Mouse (Mus musculus) adrenal gland, postnatal 36 days (tissue): ENCODE data around the gene Csgalnact2. TPM values are rescaled to one million over a fixed set of nuclear protein-coding genes. Genes with fewer than 3 reads are reported as not detected.

ENCODE experiments used
- DNase-seq, 2 experiments: peaks; one replicate each; pipeline ENCODE4 v3.0.0; 2021; ENCODE audit warnings: mixed read lengths in 1 of 2
- microRNA-seq: library from miRNA; unstranded; fragments of <30 nt; microRNA quantifications from one replicate; pipeline ENCODE4 v1.2.0, GENCODE M21; 2021
- total RNA-seq, 2 experiments: library from RNA; stranded (reverse); gene quantifications; 2 replicates each; pipeline ENCODE4 v1.2.3; 2021

The Csgalnact2 gene
- total RNA-seq, 2 experiments from 2014 or later: 18.2 to 23.2 TPM

DNA sequence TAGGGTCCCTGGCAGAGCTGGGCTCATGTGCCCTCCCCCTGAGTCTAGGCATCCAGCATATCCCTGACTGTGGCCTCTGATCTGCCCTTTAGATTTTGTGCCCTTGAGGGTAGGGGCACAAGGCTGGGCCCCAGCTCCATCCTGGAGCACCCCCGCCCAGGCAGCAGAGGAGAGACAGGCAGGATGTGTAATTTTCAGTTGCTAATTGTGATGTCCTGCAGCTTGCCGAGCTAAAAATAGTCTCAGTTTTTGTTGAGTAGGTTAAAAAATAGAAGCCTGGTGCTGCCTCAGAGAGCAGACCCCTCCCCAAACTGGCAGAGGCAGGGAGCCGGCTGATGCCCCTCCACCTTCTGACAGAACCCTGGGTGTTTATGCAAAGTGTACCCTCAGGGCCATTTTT is 64.8 kb downstream of the Csgalnact2 start:
- no peak for DNase-seq

DNA sequence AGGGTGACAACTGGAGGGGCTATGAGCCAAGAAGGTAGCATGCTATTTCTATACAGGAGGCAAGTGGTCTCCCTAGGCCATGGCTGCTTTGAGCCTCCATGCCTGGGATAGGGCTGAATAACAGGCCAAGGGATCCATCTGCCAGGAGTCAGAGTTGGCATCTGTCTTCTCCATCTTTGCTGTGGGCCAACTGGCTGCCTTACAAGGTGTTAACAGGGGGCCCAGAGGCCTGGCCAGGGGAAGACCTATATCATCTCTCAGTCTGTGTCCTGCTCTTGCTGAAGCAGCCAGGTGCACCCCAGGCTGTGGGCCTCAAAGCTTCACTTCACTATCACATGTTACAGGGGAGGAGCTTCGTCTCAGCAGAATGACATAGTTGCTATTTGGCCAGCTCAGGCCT is 66.8 kb downstream of the Csgalnact2 start:
- DNase-seq: no peak

GRCm38 (mm10) chr6:118071416-118071815 is 67.5 kb downstream of the Csgalnact2 start:
- DNase-seq: no peak

DNA sequence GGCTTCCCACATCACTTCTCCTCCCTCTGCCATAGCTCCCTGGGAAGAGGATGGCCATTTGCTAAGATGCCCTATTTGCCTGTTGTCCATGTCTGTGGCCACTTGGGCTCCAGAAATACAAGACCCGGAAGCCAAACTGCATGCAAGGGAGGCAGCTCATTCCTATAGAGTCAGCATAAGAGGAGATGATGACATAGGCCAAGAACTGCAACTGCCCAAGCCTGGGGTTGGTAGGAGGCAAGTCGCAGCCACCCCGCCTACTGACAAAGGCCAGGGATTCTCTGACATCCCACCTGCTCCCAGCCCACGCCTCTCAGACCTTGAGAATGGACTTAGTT is 68.0 kb downstream of the Csgalnact2 start:
- no peak for DNase-seq

DNA sequence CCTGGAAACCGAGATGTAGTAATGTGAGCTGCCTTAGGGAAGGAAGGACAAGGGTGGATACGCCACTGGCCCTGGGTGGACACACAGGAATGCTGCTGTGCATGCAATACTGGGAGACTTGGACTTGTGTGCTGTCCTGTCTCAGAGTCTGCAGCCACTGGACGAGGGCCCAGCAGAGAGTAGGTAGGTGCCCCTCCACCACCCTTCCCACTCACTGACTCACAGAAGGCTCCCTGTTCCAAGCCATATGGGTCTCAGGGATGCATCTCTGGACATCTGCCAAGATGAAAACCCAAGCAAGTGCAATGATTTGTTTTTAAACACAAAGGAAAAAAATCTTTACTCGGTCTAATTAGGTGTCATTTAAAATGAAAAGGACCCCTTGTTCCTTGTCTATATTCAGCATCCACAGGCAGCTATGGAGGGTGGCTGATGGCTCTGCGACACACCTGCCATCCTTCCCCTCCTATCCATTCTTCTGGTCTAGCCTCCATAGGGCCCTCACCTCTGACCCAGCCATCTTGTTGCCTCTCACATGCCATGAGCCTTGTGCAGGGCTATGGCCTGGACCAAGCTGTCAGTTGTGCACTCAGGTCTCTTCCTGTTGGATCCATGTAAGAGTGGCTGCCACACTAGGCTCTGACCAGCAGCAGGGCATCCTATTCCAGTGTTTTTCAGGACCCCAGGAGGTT is 68.5 kb downstream of the Csgalnact2 start:
- DNase-seq: no peak

DNA sequence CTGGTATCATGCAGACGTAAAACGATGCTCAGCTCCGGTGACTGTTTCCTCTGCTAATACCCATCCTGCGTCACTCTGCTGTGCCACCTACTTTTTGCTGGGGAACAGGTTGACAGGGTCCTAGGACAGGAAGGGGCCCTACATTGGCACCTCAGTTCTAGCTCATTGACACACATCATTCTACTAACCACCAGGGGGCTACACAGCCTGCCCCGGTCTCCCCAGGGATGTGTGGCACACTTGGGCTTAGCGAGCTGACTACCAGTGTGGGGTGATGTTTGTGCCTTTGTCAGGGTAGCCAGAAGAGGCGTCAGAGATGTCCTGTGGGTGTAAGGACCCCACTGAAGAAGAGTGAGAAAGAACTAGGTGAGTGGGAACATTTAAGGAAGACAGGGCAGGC is 71.2 kb downstream of the Csgalnact2 start:
- no peak for DNase-seq

DNA sequence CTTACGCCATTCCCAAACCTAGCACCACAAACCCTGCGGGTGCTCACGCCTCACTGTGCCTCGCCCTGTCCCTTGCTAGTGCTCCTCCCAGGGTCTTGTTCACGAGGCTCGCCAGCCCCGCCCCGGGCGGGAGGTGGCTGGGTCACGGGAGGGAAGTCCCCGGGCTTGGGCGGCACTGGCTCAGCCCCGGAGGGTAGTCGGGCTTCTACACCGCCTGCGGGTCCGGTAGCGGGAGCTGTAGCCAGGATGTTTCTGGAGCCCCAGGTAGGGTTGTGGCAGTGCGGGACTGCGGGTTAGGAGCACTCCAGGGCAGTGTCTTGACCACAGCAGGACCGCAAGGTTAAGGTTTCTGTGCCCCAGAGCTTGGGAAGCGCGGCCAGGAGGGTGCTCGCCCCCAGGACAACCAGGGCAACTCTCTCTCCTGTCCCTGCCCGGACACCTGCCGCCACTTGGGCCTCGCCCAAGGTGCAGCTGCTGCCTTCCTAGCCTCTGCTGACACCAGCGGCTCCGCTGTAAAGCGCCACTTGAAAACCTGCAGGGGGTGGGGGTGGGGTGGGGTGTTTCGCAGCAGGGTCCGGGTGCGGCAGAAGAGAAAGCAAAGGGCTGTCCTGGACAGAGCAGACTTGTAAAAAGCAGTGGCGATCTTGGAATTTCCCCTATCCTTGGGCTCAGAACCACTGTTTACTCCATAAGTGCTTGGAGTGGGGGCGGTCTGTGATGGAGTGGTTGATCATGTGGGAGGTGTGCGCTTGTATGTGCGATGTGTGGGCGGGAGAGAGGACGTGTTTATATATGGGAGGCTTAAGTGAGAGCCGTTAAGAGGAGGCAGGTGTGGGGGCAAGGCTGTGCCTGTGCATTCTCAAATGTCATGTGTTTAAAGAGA is 72.5 kb downstream of the Csgalnact2 start:
- DNase-seq: peak; percentile 50

DNA sequence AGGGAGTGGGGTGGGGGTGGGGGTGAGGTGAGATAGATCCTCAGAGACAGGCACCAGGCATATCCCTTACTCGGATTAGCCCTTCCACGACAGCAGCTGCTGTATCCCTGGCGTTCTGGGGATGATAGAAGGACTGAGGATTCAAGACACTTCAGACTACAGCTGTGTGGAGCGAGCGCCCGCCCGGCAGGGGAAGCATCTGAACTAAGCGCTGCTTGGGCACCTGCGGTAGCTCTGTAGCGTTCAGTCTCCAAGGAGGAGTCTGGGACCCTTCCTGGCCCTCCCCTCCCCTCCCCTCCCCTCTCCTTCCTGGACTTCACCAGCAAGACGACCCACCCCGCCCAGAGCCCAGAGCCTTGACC is 73.1 kb downstream of the Csgalnact2 start:
- no peak for DNase-seq

- DNase-seq: peak; percentile 14 to 48
These were observed 73.9 kb downstream of the Csgalnact2 start for GRCm38 (mm10) chr6:118064968-118065530.

- DNase-seq: no peak
These were observed 75.7 kb downstream of the Csgalnact2 start for GRCm38 (mm10) chr6:118063266-118063665.

- no peak for DNase-seq
These were observed 77.7 kb downstream of the Csgalnact2 start for GRCm38 (mm10) chr6:118061266-118061665.

Small RNA genes lying within 50 kb of the gene (microRNA-seq; reads per million reads assigned to microRNA genes)
- not detected for gene Mir7044

Other genes starting within 250 kb of the Csgalnact2 start
- 100 to 1,000 TPM; 380 to 388 TPM for gene Hnrnpf, start 238.8 kb downstream of the Csgalnact2 start, total RNA-seq
- not detected for gene Fxyd4, start 201.4 kb downstream of the Csgalnact2 start, total RNA-seq
- gene Rasgef1a, start 127.7 kb downstream of the Csgalnact2 start, total RNA-seq: under 1 TPM; 0.13 to 0.33 TPM
- gene Ret, start 58.6 kb upstream of the Csgalnact2 start, total RNA-seq: 1 to 10 TPM; 1.5 to 4.7 TPM